ENCODE assay signal across 8 mouse cellular contexts in genomic region chr5:123235731-123236130, GRCm38 (mm10). TPM values are rescaled to one million over a fixed set of nuclear protein-coding genes. Genes with fewer than 3 reads are reported as not detected.
DNase-seq lines count a peak whose midpoint lies in the region; ATAC-seq lines count a peak whose summit lies in the region.

No protein-coding gene starts in this region.

- WGBS in forebrain, embryonic 13.5 days, result 24% methylated on average over 2 of the region's 2 CpGs

- H3K4me1 ChIP-seq in forebrain, embryonic 13.5 days, result peaks cover 10% of the 10 kb centered on the region

- H3K27me3 ChIP-seq in forebrain, embryonic 13.5 days, result no peaks in the 10 kb centered on the region

- peak; percentile 42 for DNase-seq in gastrocnemius, postnatal 10 days
- no peak for DNase-seq in gastrocnemius, adult 18-20 months (ENCODE audit: low spot score)
- peak; percentile 77 to 82 for DNase-seq in B cell, adult 2 months
- peak; percentile 31 to 62 for DNase-seq in adrenal gland, postnatal 36 days
- DNase-seq in kidney, postnatal 14 days, result peak; percentile 73
- peak; percentile 89 for DNase-seq in thymus, postnatal 0 days (ENCODE audit: low spot score)

- peaks cover 47% of the 10 kb centered on the region for H3K36me3 ChIP-seq in forebrain, embryonic 13.5 days (ENCODE audit: poor library complexity, severe bottlenecking)

- peak overlapping the region; percentile 71 for H3K27ac ChIP-seq in forebrain, embryonic 13.5 days

- no peak overlapping the region for H3K9ac ChIP-seq in forebrain, embryonic 13.5 days

- no peaks in the 10 kb centered on the region for H3K9me3 ChIP-seq in forebrain, embryonic 13.5 days (replicated peaks)

- H3K4me2 ChIP-seq in forebrain, embryonic 13.5 days, result no peak overlapping the region

- H3K4me3 ChIP-seq in forebrain, embryonic 13.5 days, result no peak overlapping the region

- ATAC-seq in forebrain, embryonic 13.5 days, result peak; percentile 10; the same call in 1 of the 2 replicates
- peak; percentile 94 for ATAC-seq in megakaryocyte progenitor cell, adult 5-6 weeks (replicated peaks; ENCODE audit: poor library complexity)

RNA-seq across cellular contexts. Expression of gene Wdr66, which starts 16.2 kb away (rescaled TPM):
- total RNA-seq in gastrocnemius, postnatal 10 days (2021), result 1 to 10 TPM; 2.3 to 2.5 TPM
- 1 to 10 TPM in 1 of 2 experiments, under 1 TPM in 1; 0.76 to 1.2 TPM for total RNA-seq in gastrocnemius, adult 18-20 months (2021)
- 1 to 10 TPM in 1 of 2 experiments, under 1 TPM in 1; 0.89 to 1.5 TPM for total RNA-seq in adrenal gland, postnatal 36 days (2021)
- polyA plus RNA-seq in forebrain, embryonic 13.5 days (2015; fragmentation: Nextera tagmentation; extraction: Ambion mirVana), result 1.5 and 2.1 TPM in 2 replicates
- 0.07 TPM in 1 of 2 replicates, not detected in the other for total RNA-seq in megakaryocyte progenitor cell, adult 5-6 weeks (2015)
- total RNA-seq in megakaryocyte progenitor cell, adult 5-6 weeks (2017), result not detected in 2 replicates
- 0.36 and 0.56 TPM in 2 replicates for polyA plus RNA-seq in thymus, postnatal 0 days (2015; fragmentation: Nextera tagmentation; extraction: Ambion mirVana)

RNA-seq across cellular contexts. Expression of gene Hpd, which starts 53.2 kb away (rescaled TPM):
- under 1 TPM in 1 of 2 experiments, not detected in 1; 0.61 TPM for total RNA-seq in gastrocnemius, postnatal 10 days (2021)
- total RNA-seq in gastrocnemius, adult 18-20 months (2021), result under 1 TPM; 0.21 to 0.69 TPM
- total RNA-seq in adrenal gland, postnatal 36 days (2021), result 1 to 10 TPM; 1.6 to 2.4 TPM
- not detected in 2 replicates for polyA plus RNA-seq in forebrain, embryonic 13.5 days (2015; fragmentation: Nextera tagmentation; extraction: Ambion mirVana)
- total RNA-seq in megakaryocyte progenitor cell, adult 5-6 weeks (2015), result not detected in 2 replicates
- not detected in 2 replicates for total RNA-seq in megakaryocyte progenitor cell, adult 5-6 weeks (2017)
- 0.64 TPM in 1 of 2 replicates, not detected in the other for polyA plus RNA-seq in thymus, postnatal 0 days (2015; fragmentation: Nextera tagmentation; extraction: Ambion mirVana)
